In the genomic region with DNA sequence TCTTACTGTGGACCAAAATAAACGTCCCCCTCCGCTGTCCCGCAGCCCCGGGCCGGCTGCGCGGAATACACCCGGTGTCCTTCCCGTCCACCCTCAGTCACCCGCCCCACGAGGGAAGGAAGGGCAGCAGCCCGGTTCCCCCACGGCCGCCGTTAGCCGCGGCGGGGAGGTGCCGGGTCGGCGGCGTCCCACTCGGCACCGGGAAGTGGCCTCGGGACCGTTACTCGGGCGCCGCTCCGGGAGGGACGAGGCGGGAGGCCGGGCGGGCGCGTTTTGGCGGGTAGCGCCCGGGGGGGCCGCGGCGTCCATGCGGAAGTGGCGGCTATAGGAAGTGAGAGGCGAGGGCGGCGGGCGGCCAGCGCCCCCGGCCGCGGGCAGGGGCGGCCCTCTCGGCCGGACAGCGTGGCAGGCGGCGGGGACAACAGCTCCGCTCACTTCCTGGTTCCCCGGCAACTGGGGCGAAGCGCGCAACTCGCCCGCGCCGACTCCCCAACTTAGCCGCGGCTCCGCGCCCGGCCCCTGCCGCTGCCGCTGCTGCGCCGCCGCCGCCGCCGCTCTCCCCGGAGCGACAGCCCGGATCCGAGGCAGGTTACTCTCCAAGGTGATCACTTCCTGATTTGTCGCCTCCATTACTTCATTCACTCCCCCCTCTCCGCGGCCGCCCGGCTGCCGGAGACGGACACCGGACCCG, we compare ENCODE assay signal across 8 mouse cellular contexts. TPM values are rescaled to one million over a fixed set of nuclear protein-coding genes. Genes with fewer than 3 reads are reported as not detected.
DNase-seq lines count a peak whose midpoint lies in the region; ATAC-seq and TF ChIP-seq lines count a peak whose summit lies in the region.

No protein-coding gene starts in this region.

- no peak for TF ChIP-seq POLR2A in liver, adult 2 months (IDR thresholded peaks at IDR 0.05; ENCODE audit: extremely low read depth, insufficient read depth, low read length)

- DNase-seq in layer of hippocampus, adult 11-12 months (ENCODE audit: low spot score) = peak; percentile 51
- no peak for DNase-seq in layer of hippocampus, adult 9-10 months (ENCODE audit: low spot score)
- DNase-seq in adrenal gland, postnatal 25 days = peak; percentile 55
- DNase-seq in induced T-regulatory cell, adult 2 months (ENCODE audit: low read depth) = peak; percentile 72
- DNase-seq in liver, adult 2 months (ENCODE audit: extremely low read depth, low read depth, low spot score) = no peak
- peak; percentile 21 for DNase-seq in telencephalon, adult 2 months (ENCODE audit: low read depth, low spot score)

- under 1% methylated on average over 77 of the region's 93 CpGs for WGBS in forebrain, embryonic 15.5 days
- 1% methylated on average over 83 of the region's 93 CpGs for WGBS in liver, adult 2 months
- WGBS in midbrain, embryonic 16.5 days = under 1% methylated on average over 85 of the region's 93 CpGs

- no peaks in the 10 kb centered on the region for H3K9me3 ChIP-seq in forebrain, embryonic 15.5 days
- no peaks in the 10 kb centered on the region for H3K9me3 ChIP-seq in midbrain, embryonic 16.5 days (replicated peaks; ENCODE audit: control insufficient read depth, low read length, poor library complexity, severe bottlenecking)

- H3K4me1 ChIP-seq in forebrain, embryonic 15.5 days = peaks cover 20% of the 10 kb centered on the region
- peaks cover 3% of the 10 kb centered on the region; the same call in 1 of the 2 replicates for H3K4me1 ChIP-seq in liver, adult 2 months (ENCODE audit: control insufficient read depth, insufficient read depth, low read length)
- H3K4me1 ChIP-seq in midbrain, embryonic 16.5 days (ENCODE audit: control insufficient read depth, insufficient read depth, low read length) = peaks cover 14% of the 10 kb centered on the region

- H3K36me3 ChIP-seq in forebrain, embryonic 15.5 days = no peaks in the 10 kb centered on the region
- H3K36me3 ChIP-seq in liver, adult 2 months (ENCODE audit: control insufficient read depth, insufficient read depth, low read length) = 0 out of 2 replicates have a peak, but pooled peaks cover 2% of the 10 kb centered on the region
- H3K36me3 ChIP-seq in midbrain, embryonic 16.5 days (ENCODE audit: control insufficient read depth, insufficient read depth, low read length) = no peaks in the 10 kb centered on the region

- no peaks in the 10 kb centered on the region for H3K27me3 ChIP-seq in forebrain, embryonic 15.5 days
- H3K27me3 ChIP-seq in liver, adult 2 months (ENCODE audit: control insufficient read depth, insufficient read depth, low read length) = no peaks in the 10 kb centered on the region
- H3K27me3 ChIP-seq in midbrain, embryonic 16.5 days (ENCODE audit: control insufficient read depth, insufficient read depth, low read depth, low read length) = no peaks in the 10 kb centered on the region

- no peak for TF ChIP-seq CTCF in liver, adult 2 months (IDR thresholded peaks at IDR 0.05; ENCODE audit: low read depth, low read length)

- peak overlapping the region; percentile 94 for H3K27ac ChIP-seq in forebrain, embryonic 15.5 days (replicated peaks)
- H3K27ac ChIP-seq in liver, adult 2 months (replicated peaks; ENCODE audit: insufficient read depth, low read depth, low read length) = peak overlapping the region; percentile 93
- H3K27ac ChIP-seq in midbrain, embryonic 16.5 days (ENCODE audit: low read length) = peak overlapping the region; percentile 88

- H3K79me2 ChIP-seq in liver, adult 2 months (ENCODE audit: control insufficient read depth, insufficient read depth, low read length) = peaks cover 11% of the 10 kb centered on the region

- peak overlapping the region; percentile 98 for H3K4me3 ChIP-seq in forebrain, embryonic 15.5 days
- peak overlapping the region; percentile 100 for H3K4me3 ChIP-seq in liver, adult 2 months (ENCODE audit: insufficient read depth, low read depth, low read length)
- peak overlapping the region; percentile 97 for H3K4me3 ChIP-seq in midbrain, embryonic 16.5 days (ENCODE audit: low read depth, low read length)

- peak overlapping the region; percentile 67 for H3K4me2 ChIP-seq in forebrain, embryonic 15.5 days (replicated peaks)
- H3K4me2 ChIP-seq in midbrain, embryonic 16.5 days (ENCODE audit: low read length) = peak overlapping the region; percentile 62

- peak overlapping the region; percentile 86 for H3K9ac ChIP-seq in forebrain, embryonic 15.5 days (replicated peaks)
- H3K9ac ChIP-seq in liver, adult 2 months (ENCODE audit: low read depth, low read length) = peak overlapping the region; percentile 95
- peak overlapping the region; percentile 84 for H3K9ac ChIP-seq in midbrain, embryonic 16.5 days (ENCODE audit: low read depth, low read length)

- peak; percentile 37 for ATAC-seq in forebrain, embryonic 15.5 days (replicated peaks)
- peak; percentile 66 for ATAC-seq in midbrain, embryonic 16.5 days

RNA-seq across cellular contexts. Expression of a gene that starts 52.3 kb away (rescaled TPM):
- 10.7 and 27.8 TPM in 2 replicates for total RNA-seq in adrenal gland, postnatal 25 days (2021)
- polyA plus RNA-seq in forebrain, embryonic 15.5 days (2015; fragmentation: Nextera tagmentation; extraction: Ambion mirVana) = 22.5 and 24.5 TPM in 2 replicates
- total RNA-seq in liver, adult 2 months (2014; rRNA removed) = 12.0 and 12.1 TPM in 2 replicates
- polyA plus RNA-seq in liver, adult 2 months (2012; rRNA removed) = 9.8 and 12.5 TPM in 2 replicates
- polyA plus RNA-seq in midbrain, embryonic 16.5 days (2015; fragmentation: Nextera tagmentation; extraction: Ambion mirVana) = 29.0 and 30.8 TPM in 2 replicates

Comparison
In these comparisons a context has a peak if more than half of its experiments do, and no peak if none do; other contexts are left out.
1. DNase-seq: peak in layer of hippocampus, adult 11-12 months (single experiment), adrenal gland, postnatal 25 days (single experiment), induced T-regulatory cell, adult 2 months (single experiment) and telencephalon, adult 2 months (single experiment); none in layer of hippocampus, adult 9-10 months (single experiment) and liver, adult 2 months (single experiment).
2. Peak in every context shown above with its lines, with median percentiles within 50 percentile points of each other: H3K27ac ChIP-seq, H3K4me3 ChIP-seq and H3K9ac ChIP-seq.